Mouse (Mus musculus) adrenal gland, adult 18-20 months (tissue): Measurements from ENCODE around the gene 4930404N11Rik. TPM values are rescaled to one million over a fixed set of nuclear protein-coding genes. Genes with fewer than 3 reads are reported as not detected.

Experiments
- DNase-seq, 2 experiments: peaks; one replicate each; pipeline ENCODE4 v3.0.0; 2021 to 2022; ENCODE audit warnings: low spot score in 2 of 2
- total RNA-seq, 2 experiments: library from RNA; stranded (reverse); gene quantifications; 1 replicate in 1 of 2; 2 replicates in 1 of 2; pipeline ENCODE4 v1.2.3; 2021

Gene 4930404N11Rik
- total RNA-seq, 2 experiments from 2014 or later = 1.3 to 4.5 TPM

- DNase-seq = no peak
These were observed 31.3 kb downstream of the 4930404N11Rik start for GRCm38 (mm10) chr10:81334324-81334723.

GRCm38 (mm10) chr10:81332277-81332676 lies 33.3 kb downstream of the 4930404N11Rik start:
- no peak for DNase-seq

- DNase-seq = no peak
These were observed 35.6 kb downstream of the 4930404N11Rik start for GRCm38 (mm10) chr10:81330007-81330406.

- no peak for DNase-seq
These were observed 36.2 kb downstream of the 4930404N11Rik start for GRCm38 (mm10) chr10:81329194-81329975.

- DNase-seq = peak; percentile 72 to 74
These were observed 37.2 kb downstream of the 4930404N11Rik start, which contains the start of gene Tbxa2r for GRCm38 (mm10) chr10:81328386-81328785. Gene Tbxa2r, plus strand, starts transcription at chr10:81328731.

GRCm38 (mm10) chr10:81327959-81328358 lies 37.7 kb downstream of the 4930404N11Rik start:
- peak in 1 of 2 experiments; percentile 60 for DNase-seq

GRCm38 (mm10) chr10:81326858-81327257 lies 38.8 kb downstream of the 4930404N11Rik start:
- no peak for DNase-seq

GRCm38 (mm10) chr10:81325781-81326180 lies 39.8 kb downstream of the 4930404N11Rik start:
- no peak for DNase-seq

- no peak for DNase-seq
These were observed 40.4 kb downstream of the 4930404N11Rik start for GRCm38 (mm10) chr10:81325176-81325575.

- DNase-seq = no peak
These were observed 41.7 kb downstream of the 4930404N11Rik start for GRCm38 (mm10) chr10:81323791-81324530.

- no peak for DNase-seq
These were observed 42.4 kb downstream of the 4930404N11Rik start for GRCm38 (mm10) chr10:81323141-81323775.

GRCm38 (mm10) chr10:81322444-81322843 lies 43.2 kb downstream of the 4930404N11Rik start:
- DNase-seq = no peak

GRCm38 (mm10) chr10:81321436-81321835 lies 44.2 kb downstream of the 4930404N11Rik start:
- no peak for DNase-seq

- DNase-seq = peak; percentile 90 to 91
These were observed 44.9 kb downstream of the 4930404N11Rik start, which contains the start of gene Cactin for GRCm38 (mm10) chr10:81320550-81321347. Gene Cactin, plus strand, starts transcription at chr10:81321103.

GRCm38 (mm10) chr10:81319741-81320549 lies 45.7 kb downstream of the 4930404N11Rik start:
- peak; percentile 90 to 91 for DNase-seq

- peak in 1 of 2 experiments; percentile 32 for DNase-seq
These were observed 46.3 kb downstream of the 4930404N11Rik start for GRCm38 (mm10) chr10:81319330-81319699.

- peak; percentile 67 to 68 for DNase-seq
These were observed 46.9 kb downstream of the 4930404N11Rik start for GRCm38 (mm10) chr10:81318589-81319329.

GRCm38 (mm10) chr10:81317273-81317672 lies 48.3 kb downstream of the 4930404N11Rik start:
- peak; percentile 51 to 63 for DNase-seq
